Mouse (Mus musculus) kidney, adult 2 months (tissue): ENCODE measurements around the gene Gm17087.

Experiments used
- CTCF ChIP-seq: fragments of 200-500 bp; conservative IDR thresholded peaks from 2 replicates; pipeline ENCODE4 v1.5.1; 2011; ENCODE audit warnings: low read depth, mild to moderate bottlenecking, control low read depth, low read length, moderate library complexity, mixed read lengths; ENCODE audit not compliant: insufficient read depth, insufficient read length
- POLR2A ChIP-seq: fragments of 200-500 bp; IDR thresholded peaks from one replicate; pipeline ENCODE4 v1.6.1; 2011; ENCODE audit warnings: low read depth, low read length, control low read depth

DNA sequence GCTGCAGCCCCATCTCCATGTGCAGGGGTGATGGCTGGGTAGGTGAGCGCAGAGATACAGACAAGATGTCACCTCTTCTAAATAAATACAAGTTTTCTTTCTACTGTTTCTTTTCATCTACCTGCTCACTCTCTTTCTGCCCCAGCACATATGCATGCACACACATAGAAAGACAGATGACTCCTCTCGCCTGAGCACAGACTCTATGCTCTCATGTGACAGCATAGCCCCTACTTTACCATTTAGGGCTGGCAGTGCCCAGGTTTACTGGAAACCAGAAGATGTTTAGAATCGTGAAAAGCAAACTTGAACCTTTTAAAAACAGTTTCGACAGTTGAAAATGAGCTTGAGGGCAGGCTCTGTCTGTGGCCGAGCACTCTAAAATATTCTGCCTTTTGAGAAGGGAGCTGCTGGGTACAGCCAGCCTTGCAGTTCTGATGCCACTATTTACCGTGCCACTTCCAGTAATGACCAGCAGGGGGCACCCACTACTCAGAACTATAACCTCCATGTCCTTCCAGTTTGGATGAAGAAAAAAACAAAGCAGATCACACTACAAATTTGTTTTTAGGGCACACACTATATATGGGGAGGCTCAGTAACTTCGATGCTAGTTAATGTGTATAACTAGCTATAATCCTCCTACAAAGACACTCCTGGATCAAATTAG, 47.3 kb upstream of the Gm17087 start:
- TF ChIP-seq POLR2A (no peak), CTCF (peak; percentile 72)
